Mouse (Mus musculus): ENCODE data around the gene Coro2a. TPM values are rescaled to one million over a fixed set of nuclear protein-coding genes. Genes with fewer than 3 reads are reported as not detected.

Coro2a gene
- polyA plus RNA-seq (2015; fragmentation: Nextera tagmentation; extraction: Ambion mirVana) = 0.22 and 0.39 TPM in 2 replicates

DNA sequence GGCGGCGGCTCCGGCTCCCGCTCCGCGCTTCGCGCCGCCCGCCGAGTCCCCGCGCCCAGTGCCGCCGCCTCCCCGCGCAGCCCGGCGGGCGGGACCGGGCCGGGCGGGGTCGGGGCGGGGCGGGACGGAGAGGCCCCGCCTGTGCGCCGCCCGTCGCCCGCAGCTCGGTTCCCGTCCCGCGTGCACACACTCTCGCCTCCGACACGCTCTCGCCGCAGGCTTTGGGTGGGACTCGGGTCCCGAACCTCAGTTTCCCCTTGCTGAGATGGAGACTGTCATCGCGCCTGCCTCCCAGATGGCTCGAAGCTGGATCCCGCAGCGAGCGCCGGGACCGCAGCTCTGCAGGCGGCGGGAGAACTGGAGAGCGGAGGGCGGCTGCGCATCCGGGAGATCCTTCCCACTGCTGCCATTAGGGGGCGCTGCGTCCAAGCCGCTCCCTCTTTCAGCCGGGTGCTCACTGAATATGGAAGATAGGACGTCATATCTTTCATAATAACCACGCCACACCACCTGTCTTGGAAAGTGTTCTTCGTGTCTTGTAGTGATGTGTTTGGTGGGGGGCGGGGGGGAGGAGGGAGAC lies at the start of gene Coro2a:
Gene Coro2a, minus strand, starts transcription at position 359 of the 580 bp plus-strand sequence.

DNA sequence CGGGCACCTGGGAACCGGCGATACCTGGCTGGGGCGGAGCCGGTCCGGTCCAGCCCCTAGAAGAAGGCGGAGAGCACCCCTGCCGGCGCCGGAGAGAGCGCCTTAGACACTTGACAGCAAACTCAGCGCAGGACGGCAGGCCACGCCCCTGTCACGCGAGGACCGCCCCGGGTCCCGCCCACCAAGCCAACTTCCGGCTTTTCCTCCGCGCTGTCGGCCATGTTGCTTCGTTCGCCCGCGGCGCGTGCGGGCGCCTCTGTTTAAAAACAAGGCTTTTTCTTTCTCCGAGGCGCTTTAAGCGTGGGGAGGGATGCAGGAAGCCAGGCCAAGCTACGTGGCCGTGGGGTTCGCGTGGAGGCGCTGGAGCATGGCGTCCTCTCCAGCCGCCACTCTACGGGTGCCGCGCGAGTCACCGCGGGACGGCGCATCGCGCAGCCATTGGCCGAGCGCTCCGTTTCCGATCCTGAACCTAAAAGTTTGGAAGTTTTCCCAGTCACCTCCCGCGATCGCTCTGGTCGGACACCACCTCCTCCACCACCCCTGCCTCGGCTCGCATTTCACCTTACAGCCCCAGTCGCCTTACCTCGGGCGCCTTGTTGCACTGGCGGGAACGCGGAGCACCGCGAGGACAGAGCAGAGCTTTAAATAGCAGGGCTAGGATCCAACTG lies 48.2 kb upstream of the Coro2a start, which contains the start of gene Tbc1d2:
Gene Tbc1d2, minus strand, starts transcription at position 124 of the 668 bp plus-strand sequence.

GRCm38 (mm10) chr4:46535840-46536361 lies 66.1 kb downstream of the Coro2a start, which contains the start of gene Trim14:
Gene Trim14, minus strand, starts transcription at chr4:46536141.

DNA sequence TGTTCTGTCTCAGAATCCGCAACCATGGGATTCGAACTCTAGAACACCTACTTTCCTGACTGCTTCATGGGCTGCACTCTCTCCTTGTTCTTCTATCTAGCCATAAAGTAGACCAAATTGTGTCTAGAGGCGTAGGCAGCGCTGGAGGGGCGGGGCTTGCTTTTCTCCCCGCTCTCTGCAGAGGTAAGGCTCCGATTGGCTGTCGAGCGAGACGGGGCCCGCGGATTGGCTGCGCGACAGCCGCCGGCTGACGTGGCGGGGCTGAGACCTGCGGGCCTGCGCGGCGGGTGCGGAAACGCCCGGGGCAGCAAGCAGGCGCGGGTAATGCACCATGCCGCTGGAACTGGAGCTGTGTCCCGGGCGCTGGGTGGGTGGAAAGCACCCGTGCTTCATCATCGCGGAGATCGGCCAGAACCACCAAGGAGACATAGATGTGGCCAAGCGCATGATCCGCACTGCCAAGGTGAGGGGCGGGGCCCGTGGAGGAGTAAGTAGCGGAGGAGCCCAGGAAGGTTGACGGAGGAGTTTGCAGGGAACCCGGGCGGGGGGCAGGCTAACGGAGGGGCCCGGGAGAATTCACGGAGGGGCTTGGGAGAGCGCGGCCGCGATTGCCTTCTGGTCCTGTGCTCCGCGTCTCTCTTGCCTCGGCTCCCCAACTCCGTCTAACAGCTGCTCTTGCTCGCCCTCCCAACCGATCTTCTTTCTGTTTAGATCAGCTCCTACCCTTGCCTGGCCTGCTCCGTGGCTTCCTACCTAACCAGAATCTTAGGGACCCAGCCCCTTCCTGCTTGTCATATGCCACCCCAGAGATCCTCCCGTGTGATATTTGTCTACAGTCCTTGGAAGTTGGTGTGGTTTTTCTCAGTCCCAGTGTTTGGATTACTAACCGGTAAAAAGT lies 112.7 kb downstream of the Coro2a start, which contains the start of gene Nans:
Gene Nans, plus strand, starts transcription at position 221 of the 898 bp plus-strand sequence.

Other genes with a start within 250 kb of the Coro2a start
- 3.8 and 4.5 TPM in 2 replicates for gene Trmo, start 212.8 kb downstream of the Coro2a start, polyA plus RNA-seq (2015; fragmentation: Nextera tagmentation; extraction: Ambion mirVana)
- gene Hemgn, start 188.7 kb downstream of the Coro2a start, polyA plus RNA-seq (2015; fragmentation: Nextera tagmentation; extraction: Ambion mirVana) = 0.15 and 0.17 TPM in 2 replicates
- 84.4 and 100 TPM in 2 replicates for gene Anp32b, start 151.3 kb downstream of the Coro2a start, polyA plus RNA-seq (2015; fragmentation: Nextera tagmentation; extraction: Ambion mirVana)
- gene Nans, start 113.0 kb downstream of the Coro2a start, polyA plus RNA-seq (2015; fragmentation: Nextera tagmentation; extraction: Ambion mirVana) = 33.1 and 45.6 TPM in 2 replicates
- gene Trim14, start 66.1 kb downstream of the Coro2a start, polyA plus RNA-seq (2015; fragmentation: Nextera tagmentation; extraction: Ambion mirVana) = 2.5 and 5.1 TPM in 2 replicates
- 0.96 and 1.1 TPM in 2 replicates for gene Tbc1d2, start 48.0 kb upstream of the Coro2a start, polyA plus RNA-seq (2015; fragmentation: Nextera tagmentation; extraction: Ambion mirVana)

All from skeletal muscle tissue, postnatal 0 days (tissue).